Mouse (Mus musculus) urinary bladder, postnatal 36 days (tissue): ENCODE data around the gene Fchsd2.
"Not testable (repeated sequence)": the region's sequence is repeated elsewhere in the genome, so short reads cannot be mapped to it uniquely, and the experiment has no call there.

ENCODE experiments used
- DNase-seq, 2 experiments: peaks; one replicate each; pipeline ENCODE4 v3.0.0; 2022; ENCODE audit warnings: low spot score in 2 of 2, mixed read lengths in 1 of 2

Gene Fchsd2

DNA sequence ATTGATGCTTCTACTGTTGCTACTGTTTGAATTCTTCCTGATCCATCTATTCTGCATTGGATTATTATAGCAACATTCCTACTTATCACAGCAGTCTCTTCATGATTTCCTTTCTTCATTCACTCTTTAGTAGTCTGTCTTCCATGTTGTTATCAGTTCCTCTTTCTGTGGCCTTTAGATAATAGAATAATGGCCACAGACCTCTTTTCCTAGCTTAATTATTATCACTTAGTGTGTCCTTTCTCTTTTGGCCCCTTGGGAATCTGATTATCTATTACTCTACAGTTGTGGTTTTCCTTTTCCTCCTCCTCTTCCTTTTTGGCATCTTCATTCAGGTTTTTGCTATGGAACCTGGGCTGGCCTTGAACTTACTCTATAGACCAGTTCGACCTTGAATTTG lies 21.7 kb downstream of the Fchsd2 start:
- no peak for DNase-seq

DNA sequence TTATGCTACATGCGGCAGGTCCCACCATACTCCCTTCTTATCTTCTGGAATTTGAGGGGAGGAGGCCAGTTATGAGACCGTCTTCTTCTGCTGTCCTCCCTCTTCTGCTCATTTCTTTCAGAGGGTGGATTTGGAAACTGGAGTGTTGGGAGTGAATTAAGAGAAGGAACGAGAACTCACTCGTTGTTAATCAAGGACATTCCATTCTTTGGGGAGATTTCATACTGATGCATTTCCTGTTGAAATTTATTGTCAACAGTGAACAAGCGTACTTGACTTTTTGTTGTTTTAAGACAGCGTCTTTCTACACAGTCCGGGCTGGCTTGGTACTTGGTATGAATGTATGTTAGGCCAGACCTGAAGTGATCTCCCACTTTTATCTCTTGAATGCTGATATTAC lies 26.7 kb downstream of the Fchsd2 start:
- no peak for DNase-seq

DNA sequence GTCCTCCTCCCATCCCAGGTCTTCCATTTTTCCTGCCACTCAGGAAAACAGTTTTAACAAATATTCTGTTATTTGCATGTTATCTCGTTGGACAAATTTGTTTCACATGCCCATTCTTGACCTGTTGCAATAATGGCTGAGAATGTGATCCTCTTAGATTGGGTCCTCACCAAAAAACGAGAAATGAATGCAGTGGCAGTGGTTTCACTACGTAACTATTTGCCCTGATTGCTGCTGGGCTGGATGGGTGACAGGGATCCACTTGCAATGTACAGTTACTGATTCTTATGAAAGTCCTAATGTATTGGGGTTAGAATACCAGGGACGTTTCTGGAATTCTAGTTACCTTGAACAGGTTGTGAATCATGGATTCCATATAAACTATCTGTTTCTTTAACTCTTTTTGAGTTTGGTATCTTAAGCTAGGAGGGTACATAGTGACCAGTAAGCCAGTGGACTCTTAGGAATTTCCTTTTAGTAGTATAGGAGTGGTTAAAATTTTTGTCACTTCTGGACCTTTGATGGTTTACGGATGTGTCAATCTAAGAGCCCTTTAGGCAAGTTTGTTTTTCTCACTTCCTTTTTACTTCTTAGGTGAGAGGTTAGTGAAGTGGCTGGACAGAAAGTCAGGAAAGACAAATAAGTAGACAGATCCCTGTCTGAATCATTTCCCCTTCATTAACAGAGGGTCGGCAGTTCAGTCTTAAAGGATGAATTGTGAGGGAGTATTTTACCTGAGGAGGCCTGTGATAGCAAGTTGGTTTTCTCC lies 31.1 kb downstream of the Fchsd2 start:
- no peak for DNase-seq

DNA sequence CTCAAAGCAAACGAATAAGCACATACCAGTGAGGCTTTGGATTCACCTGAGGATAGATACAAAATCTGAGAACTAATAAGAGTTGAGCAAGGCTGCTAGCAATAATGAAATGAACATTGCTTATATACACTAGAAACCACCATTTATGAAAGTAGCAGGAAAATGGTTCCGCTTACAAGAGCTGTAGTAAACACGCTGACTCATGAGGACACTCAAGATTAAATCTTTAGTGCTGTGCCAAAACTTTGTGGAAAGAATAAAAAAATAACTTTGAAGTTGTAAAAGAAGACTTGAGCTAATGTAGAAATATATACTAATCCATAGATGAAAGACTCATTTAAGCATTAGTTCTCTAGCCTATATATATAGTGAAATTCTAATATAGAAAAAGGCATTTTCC lies 35.1 kb downstream of the Fchsd2 start:
- no peak for DNase-seq

DNA sequence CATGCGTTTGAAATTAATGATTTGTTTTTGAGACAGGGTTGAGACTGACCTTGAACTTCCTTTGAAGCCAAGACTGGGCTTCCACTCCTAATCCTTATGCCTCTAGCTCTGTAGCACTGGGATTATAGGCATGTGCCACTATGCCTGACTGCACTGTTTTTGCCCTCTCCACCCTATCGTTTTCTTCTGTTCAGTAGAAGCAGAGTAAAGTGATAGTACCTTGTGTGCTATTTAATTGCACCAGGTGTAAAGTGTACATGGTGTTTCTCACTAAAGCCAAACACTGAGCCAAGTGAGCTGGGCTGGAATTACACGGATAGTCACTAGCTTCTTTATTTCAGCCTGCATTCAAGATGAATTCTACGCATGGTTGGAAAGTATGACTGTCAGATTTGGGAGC lies 35.9 kb downstream of the Fchsd2 start:
- no peak for DNase-seq

DNA sequence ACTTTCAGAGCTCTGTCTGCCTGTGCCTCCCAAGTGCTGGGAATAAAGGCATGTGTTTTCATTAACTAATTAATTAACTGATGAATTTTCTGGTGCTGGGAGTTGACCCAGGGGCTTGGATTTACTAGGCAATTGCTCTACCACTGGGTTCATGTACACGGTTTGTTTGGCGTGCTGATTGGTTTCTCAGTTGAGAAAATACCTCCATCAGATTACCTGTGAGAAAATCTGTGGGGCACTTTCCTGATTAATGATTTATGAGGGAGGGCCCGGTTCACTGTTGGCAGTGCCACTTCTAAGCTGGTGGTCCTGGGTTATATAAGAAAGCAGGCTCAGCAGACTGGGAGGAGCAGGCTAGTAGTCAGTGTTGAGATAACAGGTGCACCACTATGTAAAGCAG lies 38.0 kb downstream of the Fchsd2 start:
- no peak for DNase-seq

DNA sequence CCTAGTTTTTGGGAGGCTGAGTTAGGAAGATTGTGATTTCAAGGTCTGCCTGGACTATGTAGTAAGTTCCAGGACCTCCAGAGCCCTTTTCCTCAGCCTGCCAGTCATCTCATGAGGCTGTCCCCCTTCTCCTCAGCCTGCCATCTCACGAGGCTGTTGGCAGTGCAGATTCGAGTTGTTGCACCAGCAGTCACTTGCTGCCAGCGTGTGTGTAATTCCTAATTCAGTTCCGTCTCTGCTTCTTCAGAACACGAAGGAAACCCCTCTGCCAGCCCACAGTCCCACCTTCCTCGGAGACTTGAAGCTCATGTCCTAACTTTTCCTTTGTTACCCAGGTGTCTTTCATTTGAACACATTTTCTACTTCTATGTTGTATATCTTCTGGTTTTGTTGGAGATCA lies 38.6 kb downstream of the Fchsd2 start:
- DNase-seq, result no peak

DNA sequence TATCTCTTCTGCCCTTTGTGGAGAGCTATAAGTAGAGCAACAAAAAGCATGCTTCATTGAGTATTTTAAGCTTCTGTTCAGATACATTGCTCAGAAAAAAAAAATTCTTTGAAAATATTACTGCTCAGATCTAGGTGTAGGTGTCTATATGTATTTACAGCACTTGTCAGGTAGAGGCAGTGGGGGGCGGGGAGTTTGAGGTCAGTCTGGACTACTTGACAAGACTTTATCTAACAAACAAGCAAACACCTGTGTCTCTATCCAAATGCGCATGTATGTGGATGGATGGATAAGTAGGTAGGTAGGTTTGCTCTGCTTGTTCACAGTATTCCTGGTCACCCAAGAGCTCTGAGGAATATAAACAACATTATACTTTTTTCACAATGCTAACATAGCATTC lies 40.9 kb downstream of the Fchsd2 start:
- DNase-seq, result no peak

DNA sequence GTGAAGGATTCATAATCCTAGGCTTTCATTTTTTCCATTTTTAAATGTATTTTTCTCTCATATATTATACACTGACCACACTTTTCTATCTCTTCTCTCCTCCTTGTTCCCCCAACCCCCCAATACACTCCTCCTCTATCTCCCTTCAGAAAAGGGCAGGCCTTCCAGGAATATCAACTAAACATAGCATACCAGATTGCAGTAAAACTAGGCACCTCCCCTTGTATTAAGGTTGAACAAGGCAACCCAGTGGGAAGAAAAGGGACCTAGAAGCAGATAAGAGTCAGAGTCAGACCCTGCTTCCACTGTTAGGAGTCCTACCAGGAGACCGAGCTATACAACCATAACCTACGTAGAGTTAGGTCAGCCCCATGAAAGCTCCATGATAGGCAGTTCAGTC lies 41.5 kb downstream of the Fchsd2 start:
- DNase-seq, result no peak

DNA sequence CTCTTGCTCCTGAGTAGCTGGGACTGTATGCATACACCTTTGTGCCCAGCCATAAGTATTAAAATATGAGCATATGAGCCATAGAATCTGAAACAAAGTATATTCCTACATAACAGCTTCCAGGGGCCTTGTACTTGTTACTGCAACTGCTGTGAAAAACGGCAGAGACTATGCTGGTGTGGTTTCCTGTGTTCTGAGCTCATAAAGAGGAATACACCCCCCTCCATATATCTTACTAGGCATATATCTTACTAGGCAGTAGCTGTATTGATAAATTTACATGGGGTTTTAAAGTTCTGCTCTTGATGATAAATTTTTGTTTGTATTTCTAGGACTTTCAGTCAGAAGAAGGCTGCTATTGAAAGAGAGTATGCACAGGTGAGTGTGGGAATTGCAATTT lies 46.2 kb downstream of the Fchsd2 start:
- DNase-seq, result no peak

DNA sequence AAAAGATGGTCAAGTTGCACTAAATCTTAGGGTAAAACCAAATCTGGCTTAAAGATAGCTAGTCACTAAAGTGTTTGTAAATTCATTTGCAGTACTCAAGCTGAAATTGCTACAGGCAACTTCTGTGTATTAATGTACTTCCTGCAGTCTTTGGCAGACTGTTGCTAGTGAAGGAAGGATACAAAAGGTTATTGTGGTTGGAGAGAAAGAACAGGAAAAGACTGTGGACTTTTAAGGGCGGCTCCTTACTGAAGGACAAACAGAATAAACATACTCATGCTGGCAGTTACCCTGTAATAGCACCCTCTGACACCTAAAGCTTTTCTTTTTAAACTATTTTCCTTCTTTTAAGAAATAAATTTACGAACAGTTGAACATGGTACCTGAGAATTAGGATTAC lies 50.2 kb downstream of the Fchsd2 start:
- DNase-seq, result no peak

DNA sequence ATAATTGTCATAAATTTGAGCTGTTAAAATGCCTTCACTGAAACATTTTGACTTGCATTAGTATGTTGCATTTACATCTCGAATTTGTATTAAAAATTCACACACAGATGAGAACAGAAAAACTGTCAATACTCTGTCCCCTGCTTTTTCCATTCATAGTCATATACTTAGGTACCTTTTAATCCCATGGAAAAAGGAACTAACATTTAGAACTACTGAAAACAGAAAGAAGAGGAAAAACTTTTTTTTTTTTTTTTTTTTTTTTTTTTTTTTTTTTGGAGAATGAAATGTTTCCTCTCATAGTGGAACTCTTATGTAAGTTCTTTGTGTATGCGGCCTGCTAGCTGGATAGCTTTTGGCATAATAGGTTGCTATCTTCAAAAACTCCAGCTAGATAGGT lies 51.6 kb downstream of the Fchsd2 start:
- no peak for DNase-seq

DNA sequence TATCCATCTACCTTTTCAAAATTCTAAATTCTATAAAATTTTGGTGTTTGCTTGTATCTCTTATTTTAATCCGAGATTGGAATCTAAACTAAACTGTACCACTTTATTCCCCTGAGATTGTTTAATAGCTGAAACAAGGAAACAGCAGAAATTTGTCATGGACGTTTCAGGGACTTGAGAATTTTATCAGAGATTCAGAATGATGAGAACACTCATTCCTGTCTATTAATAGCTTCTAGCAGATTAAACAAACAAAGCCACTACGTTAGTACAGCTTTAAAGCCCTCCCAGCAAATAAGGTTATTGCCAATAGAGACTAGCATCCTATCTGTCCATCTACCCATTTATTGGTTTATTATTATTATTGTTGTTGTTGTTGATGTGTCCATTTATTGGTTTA lies 56.4 kb downstream of the Fchsd2 start:
- DNase-seq, result no peak

DNA sequence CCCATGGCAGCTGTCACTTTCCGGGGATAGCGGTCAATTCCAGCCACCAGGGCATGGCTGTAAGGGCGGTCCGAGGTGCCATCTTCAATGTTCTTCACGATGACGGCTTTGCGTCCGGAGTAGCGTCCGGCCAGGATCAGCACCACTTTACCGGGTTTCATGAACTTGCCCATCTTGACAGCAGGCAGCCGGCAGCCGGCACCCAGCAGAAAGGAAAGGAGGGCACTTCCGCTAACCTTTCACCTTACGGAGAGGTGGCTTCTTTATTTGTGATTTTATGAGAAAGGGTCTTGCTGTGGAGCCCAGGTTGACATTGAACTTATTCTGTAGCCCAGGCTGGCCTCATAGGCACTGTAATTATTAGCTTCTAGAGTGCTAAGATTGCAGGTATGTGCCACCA lies 62.2 kb downstream of the Fchsd2 start:
- not testable (repeated sequence) for DNase-seq

DNA sequence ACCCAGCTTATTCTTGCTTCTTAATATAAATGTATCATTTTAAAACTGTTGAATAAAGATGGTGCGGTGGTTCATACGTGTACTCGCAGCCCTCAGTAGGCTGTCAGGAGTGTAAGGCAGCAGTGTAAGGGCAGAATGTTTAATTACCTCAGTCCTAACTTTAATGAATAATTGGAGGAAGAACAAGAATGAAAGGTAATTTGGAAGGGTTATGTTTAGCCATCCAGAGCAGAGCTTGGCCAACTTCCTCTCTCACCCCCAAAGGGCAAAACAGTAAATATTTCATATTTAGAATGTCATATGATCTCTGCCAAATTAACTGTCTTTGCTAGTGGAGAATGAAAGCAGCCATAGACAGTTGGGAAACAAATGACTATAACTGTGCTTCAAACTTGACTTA lies 62.6 kb downstream of the Fchsd2 start:
- no peak for DNase-seq

DNA sequence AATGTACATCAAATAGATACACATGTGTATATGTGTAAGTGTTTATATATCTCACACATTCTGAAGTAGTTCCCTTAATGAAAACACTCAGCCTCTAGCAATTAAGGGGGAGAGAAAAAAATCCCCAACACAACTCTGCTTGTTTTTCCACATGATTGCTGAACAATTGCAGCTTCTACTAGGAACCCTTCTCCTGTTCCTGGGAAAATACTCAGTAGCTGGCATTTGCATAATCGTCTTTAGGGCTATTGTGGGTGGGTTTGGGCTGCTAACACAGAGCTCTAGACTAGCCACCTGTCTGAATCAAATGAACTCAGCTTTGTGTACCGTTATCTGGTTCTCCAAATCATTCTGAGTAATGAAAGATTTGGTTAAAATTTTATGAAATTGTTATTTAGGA lies 67.6 kb downstream of the Fchsd2 start:
- DNase-seq, result no peak

DNA sequence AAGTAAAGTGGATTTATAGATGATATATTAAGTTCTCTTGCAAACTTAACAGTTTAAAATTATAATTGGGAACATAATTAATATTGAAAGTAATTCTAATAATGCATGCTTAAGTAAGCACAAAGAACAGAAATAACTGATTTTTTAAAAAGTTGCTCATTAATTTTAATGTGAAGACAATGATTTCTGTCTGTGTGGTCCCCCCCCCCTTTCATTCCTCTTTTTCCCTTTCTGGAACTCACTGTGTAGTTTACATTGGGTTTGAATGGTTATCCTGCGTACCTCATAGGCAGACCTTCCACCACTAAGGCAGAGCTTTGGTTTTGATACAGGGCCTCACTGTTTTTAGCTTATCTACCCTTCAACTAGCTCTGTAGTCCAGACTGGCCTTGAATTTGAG lies 70.1 kb downstream of the Fchsd2 start:
- DNase-seq, result no peak

DNA sequence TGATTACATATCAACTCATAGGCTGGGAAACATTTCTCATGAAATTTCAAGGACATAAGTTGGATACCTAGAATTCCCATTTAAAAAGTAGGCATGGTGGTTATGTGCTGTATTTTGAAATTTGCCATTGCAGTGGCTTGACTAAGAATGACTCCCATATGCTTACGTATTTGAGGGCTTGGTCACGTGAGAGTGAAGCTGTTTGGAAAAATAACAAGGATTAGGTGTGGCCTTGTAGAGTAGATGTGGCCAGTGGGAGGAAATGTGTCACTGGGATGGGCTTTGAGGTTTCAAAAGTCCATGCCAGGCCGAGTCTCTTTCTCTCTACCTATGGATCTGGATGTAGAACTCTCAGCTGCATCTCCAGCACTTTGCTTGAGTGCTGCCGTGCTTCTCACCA lies 71.2 kb downstream of the Fchsd2 start:
- DNase-seq, result no peak

DNA sequence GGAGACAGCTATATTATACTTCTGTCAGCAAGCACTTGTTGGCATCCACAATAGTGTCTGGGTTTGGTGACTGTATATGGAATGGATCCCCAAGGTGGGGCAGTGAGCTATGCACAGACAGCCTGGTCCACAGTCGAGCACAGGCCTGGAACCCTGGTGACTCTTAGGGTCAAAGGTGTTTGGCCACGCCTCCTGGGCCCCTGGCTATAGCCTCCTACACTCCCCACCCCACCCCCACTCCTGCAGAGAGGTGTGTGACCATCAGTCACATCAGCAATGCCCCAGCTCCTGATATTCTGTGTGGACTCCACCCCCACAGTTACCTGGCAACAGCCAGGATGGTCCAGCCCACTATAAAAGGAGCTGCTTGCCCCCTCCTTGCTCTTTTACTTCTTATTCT lies 73.9 kb downstream of the Fchsd2 start:
- DNase-seq, result no peak

DNA sequence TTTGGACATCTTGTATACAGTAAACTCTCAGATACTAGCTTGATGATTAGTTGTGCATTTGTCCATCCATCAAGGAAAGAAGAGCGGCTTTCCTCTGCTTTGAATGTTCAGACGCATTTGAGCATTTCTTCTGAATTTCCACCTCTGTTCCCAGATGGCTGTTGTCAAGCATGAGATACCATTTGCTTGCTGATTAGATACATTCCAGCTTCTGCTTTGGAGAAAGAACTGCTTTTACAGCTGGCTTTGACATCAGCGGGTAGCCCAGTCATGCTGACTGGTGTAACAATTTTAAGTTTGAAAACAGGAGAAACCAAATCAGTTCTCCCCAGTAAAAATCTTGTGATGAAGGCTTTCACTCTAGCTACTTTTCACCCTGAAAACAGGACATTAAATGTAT lies 77.8 kb downstream of the Fchsd2 start:
- no peak for DNase-seq

DNA sequence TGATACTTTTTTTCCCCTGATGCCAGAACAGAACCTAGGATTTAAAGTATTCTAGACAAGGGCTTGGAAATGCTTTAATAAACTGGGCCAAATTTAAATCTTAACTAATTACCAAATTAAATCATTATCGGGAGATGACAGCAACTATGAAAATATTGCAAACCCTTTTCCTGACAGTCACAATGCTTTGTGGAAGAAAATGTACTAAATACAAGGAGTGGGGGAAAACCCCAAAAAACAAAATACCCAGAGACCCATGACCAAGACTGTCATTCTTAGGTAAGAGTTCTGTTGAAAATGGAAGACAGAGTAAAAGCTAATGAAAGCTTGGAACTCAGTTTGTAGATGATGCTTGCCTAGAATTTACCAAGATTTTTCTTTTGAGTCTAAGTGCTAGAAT lies 78.3 kb downstream of the Fchsd2 start:
- no peak for DNase-seq

DNA sequence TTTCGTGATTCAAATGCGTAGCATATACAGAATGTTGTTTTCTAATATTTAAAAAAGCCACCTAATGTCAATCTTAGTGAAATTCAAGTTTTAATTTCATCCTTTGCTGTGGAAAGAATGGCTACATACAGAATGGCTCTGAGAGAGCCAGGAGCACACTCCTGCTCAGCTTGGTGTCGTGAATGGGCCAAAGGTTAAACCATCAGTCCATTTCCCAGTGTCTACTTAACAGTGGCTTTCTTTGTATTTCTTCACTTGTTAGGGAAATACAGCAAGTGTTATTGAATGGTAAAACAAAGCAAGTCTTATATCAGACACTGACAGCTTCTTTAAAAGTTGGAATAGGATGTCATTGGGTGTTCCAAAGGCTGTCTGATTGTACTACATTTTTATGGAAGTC lies 80.7 kb downstream of the Fchsd2 start:
- DNase-seq, result no peak

DNA sequence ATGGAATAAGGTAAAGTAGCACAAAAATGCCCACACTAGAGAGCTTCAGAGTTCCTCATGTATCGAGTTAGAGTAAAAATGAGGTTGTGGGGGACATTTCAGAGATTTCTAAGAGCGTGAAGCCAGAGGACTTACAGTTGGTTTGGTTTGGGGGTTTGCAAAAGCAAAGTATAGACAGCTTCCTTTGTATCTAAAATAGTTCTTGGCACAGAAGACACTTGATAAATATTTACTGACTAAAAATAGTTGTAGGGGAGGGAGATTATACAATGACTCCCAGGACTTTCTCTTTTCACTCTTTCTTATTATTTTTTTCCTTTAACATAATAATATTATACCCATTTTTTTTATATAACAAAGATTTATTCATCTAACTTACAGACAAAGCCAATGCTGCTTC lies 86.1 kb downstream of the Fchsd2 start:
- no peak for DNase-seq

DNA sequence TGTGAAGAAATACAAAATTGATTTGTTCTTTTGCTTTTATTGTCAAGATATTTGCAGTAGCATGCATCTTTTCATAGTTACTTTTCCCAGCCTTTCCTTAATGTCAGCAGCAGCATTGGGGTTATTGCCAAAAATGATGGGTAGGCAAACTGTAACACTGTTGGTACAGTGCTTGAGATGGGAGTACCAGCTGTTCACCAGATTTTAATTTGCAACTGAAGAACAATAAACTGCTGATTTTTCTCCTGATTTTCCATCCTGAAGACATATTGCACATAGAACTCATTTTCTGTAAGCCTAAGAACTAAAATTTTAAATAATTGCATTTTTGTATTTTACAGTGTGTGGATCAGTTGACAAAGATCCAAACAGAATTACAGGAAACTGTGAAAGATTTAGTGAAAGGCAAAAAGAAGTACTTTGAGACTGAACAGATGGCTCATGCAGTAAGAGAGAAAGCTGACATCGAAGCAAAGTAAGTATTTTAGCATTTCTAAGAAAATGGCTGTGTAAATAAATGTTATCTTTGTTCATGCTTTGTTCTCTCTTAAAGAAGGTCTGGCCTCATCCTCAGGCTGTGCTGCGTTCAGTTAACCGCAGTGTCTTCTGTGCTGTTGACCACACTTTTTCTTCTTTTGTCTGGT lies 98.8 kb downstream of the Fchsd2 start:
- DNase-seq, result no peak
